Mouse (Mus musculus) cerebellum, adult (tissue): ENCODE results near the gene Dsp.

Source experiments
- ATAC-seq: cut with Nextera tagmentation; 2 replicates; pipeline ENCODE4 v1.9.2; 2017; ENCODE audit warnings: mild to moderate bottlenecking, moderate library complexity, mixed read lengths; ENCODE audit not compliant: insufficient number of reproducible peaks, low FRiP score, low TSS enrichment

Dsp gene

GRCm38 (mm10) chr13:38151069-38151588, at the start of gene Dsp:
Dsp (plus strand) TSS chr13:38151294.
- ATAC-seq, result peak; percentile 32; the same call in 1 of the 2 replicates

- no peak for ATAC-seq
Measured at GRCm38 (mm10) chr13:38103406-38103805, 47.7 kb upstream of the Dsp start.

GRCm38 (mm10) chr13:38104501-38104900, 46.6 kb upstream of the Dsp start:
- no peak for ATAC-seq

GRCm38 (mm10) chr13:38109081-38109480, 42.0 kb upstream of the Dsp start:
- no peak for ATAC-seq

GRCm38 (mm10) chr13:38122321-38122720, 28.8 kb upstream of the Dsp start:
- ATAC-seq, result no peak

GRCm38 (mm10) chr13:38123666-38124065, 27.4 kb upstream of the Dsp start:
- ATAC-seq, result no peak

- ATAC-seq, result no peak
Measured at GRCm38 (mm10) chr13:38127683-38128082, 23.4 kb upstream of the Dsp start.

GRCm38 (mm10) chr13:38128246-38128645, 22.8 kb upstream of the Dsp start:
- no peak for ATAC-seq

GRCm38 (mm10) chr13:38129492-38129891, 21.6 kb upstream of the Dsp start:
- ATAC-seq, result no peak

GRCm38 (mm10) chr13:38130116-38130515, 21.0 kb upstream of the Dsp start:
- ATAC-seq, result no peak

- no peak for ATAC-seq
Measured at GRCm38 (mm10) chr13:38133016-38133528, 18.0 kb upstream of the Dsp start.

GRCm38 (mm10) chr13:38140521-38140920, 10.6 kb upstream of the Dsp start:
- ATAC-seq, result no peak

- no peak for ATAC-seq
Measured at GRCm38 (mm10) chr13:38144962-38145713, 6.0 kb upstream of the Dsp start.

- no peak for ATAC-seq
Measured at GRCm38 (mm10) chr13:38148348-38148747, 2.7 kb upstream of the Dsp start.

- no peak for ATAC-seq
Measured at GRCm38 (mm10) chr13:38151671-38152428, 756 bp downstream of the Dsp start.

- 0 out of 2 replicates have a peak, but pooled peaks have one; percentile 45 for ATAC-seq
Measured at GRCm38 (mm10) chr13:38152429-38153035, 1.4 kb downstream of the Dsp start.

- no peak for ATAC-seq
Measured at GRCm38 (mm10) chr13:38155523-38155922, 4.4 kb downstream of the Dsp start.

- no peak for ATAC-seq
Measured at GRCm38 (mm10) chr13:38157635-38158034, 6.5 kb downstream of the Dsp start.

GRCm38 (mm10) chr13:38162002-38162401, 10.9 kb downstream of the Dsp start:
- ATAC-seq, result no peak

- ATAC-seq, result no peak
Measured at GRCm38 (mm10) chr13:38162668-38163067, 11.6 kb downstream of the Dsp start.

- peak; percentile 63; the same call in 1 of the 2 replicates for ATAC-seq
Measured at GRCm38 (mm10) chr13:38164932-38165331, 13.8 kb downstream of the Dsp start.
